Mouse (Mus musculus) adrenal gland, adult (tissue): ENCODE measurements at regions not wholly inside any gene's neighbourhood (a gene's known extent, or its start where the extent isn't known, plus 50 kb on each side); places are given as distances from the start of the nearest gene placed in this dataset.
A peak's percentile ranks its signal among the peaks of the same experiment; 100 is the strongest.

Experiments used
- DNase-seq, 2 experiments: peaks; one replicate each; pipeline ENCODE4 v3.0.0; 2022 to 2023; ENCODE audit warnings: low spot score in 1 of 2; ENCODE audit not compliant: inconsistent age in 2 of 2

DNA sequence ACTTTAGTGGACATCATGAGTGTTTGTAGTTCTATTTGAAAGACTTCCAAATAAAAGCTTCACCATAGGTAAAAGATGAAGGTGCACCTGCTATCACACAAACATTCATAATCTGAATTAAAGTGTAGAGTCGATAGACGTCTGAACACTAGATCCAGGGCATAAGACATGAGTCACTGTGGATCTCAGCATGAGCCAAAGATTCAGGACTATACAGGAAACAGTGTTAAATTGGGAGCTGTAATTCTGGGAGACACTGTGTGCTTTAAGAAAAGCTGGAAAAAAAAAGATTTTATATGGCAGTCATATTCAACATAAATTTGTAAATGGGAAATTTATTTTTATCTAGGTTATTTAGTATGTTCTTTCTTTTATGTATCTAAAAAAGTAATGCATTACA lies 160.5 kb downstream of the Pdha2 start:
- no peak for DNase-seq

DNA sequence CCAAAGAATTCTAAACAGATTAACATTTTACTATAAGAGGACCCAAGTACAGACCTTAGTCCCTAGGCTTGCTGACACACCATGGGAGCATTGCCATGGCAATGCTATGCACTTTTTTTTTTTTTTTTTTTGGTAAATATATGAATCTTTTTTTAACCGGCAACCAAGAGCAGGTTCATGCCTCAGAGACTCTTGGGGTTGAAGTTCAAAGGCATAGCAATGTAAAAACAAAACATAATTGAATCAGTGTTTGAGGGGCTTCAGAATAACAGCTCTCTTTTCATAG lies 197.9 kb downstream of the Pdha2 start:
- no peak for DNase-seq

DNA sequence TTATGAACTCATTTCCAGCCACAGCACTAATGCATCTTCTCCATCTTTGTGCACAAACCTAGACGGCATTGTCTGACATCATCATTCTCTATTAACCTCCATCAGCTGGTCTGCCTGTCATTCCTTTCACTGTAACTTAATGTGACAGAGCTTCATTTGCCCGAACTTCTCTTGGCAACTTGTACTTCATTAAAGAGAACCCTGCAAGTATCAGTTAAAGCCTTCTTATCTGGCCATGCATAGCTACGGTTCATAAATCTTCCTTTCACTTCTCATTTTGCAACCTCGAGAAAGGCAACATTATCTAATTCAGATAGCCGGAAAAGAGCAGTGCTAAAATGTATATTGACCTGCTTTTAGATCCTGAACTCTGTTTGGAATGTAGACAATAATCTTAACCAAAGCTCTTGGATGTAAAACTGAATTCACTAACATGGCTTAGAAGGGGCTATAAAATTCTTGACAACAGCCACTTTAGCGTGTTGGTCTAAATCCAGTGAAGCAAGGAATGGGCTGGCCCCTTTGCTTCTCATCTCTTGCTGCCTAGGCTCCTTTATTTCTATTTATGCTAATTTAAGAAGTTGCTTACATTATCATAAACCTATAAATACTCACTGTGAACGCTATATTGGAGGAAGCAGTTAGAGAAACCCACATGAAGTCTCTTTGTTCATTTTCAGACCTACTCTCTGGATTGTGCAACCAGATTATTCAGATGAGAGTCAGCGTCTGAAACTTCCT lies 198.5 kb downstream of the Pdha2 start:
- no peak for DNase-seq

DNA sequence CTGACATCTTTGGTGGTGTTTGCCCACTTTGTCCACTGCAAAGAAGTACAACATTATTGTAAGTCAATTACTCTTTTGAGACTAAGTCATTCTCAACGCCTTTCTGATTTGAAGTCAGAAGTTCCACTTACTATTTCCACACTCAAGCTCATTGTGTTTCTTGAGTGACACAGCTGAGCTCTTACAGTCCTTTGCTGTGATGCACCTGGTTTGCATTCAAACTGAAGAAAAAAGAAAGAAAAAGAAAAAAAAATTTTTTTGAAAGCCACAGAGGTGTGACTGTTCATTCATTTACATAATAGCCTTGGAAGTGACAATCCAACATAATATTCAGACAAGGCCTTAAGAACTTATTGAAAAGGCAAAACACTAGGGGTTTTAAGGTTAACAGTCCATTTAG lies 199.2 kb downstream of the Pdha2 start:
- no peak for DNase-seq

DNA sequence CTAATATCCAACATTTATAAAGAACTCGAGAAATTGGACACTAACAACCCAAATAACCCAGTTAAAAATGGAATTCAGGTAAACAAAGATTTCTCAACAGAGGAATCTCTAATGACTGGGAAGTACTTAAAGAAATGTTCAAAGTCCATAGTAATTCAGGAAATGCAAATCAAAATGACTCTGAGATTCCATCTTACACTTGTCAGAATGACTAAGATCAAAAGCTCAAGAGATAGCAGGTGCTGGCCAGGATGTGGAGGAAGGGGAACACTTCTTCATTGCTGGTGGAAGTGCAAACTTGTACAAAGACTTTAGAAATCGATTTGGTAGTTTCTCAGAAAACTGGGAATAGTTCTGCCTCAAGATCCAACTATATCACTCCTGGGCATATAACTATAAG lies 203.4 kb downstream of the Pdha2 start:
- DNase-seq, result no peak

DNA sequence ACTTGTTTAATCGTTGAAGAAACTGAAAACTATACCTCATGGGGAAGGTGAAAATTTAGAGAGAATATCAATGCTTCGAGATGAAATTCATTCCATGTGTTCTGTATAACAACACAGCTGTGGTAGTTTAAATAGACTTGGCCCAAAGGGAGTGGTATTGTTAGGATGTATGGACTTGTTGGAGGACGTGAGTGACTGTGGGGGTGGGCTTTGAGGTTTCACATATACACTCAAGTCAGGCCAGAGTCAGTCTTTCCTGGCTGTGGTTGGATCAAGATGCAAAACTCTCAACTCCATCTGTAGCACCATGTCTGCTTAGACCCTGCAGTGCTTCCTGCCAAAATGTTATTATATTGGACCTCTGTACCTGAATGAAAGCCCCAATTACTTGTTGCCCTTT lies 206.3 kb downstream of the Pdha2 start:
- DNase-seq, result no peak

DNA sequence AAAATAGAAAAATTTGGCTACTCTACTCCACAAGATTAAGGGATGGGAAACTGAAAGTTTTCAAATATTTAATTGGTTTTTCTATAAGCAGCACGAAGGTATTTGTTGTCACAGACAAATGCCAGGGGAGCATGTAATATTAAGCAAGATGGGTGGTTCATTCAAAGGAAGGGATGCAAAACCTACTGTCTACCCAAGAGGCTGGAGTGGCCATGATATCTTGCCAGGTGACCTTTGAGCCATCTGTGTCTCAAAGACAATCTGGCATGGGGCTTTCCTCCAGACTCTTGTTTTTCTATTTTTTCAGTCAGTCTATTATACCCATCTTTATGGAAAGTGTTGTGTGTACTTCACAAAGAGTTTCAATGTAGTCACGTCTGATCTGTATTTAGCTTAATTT lies 208.6 kb downstream of the Pdha2 start:
- no peak for DNase-seq

DNA sequence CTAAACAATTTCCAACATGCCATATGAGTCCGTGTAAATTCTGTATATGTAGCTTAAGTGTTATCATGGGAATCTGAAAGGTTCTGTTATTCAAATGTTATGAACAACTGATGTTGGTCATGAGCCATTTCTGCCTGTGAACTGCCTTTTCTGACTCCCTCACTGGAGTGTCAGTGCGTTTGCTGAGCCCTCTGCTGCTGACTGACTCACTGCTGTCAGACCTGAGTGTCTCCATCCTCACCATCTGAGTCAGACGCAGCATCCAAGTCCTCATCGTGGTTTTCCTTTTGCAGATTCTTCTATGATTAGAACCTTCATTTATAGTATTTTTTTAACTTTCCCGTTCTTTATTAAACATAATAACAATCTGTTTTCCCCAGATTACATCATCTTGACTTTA lies 223.9 kb downstream of the Pdha2 start:
- no peak for DNase-seq

DNA sequence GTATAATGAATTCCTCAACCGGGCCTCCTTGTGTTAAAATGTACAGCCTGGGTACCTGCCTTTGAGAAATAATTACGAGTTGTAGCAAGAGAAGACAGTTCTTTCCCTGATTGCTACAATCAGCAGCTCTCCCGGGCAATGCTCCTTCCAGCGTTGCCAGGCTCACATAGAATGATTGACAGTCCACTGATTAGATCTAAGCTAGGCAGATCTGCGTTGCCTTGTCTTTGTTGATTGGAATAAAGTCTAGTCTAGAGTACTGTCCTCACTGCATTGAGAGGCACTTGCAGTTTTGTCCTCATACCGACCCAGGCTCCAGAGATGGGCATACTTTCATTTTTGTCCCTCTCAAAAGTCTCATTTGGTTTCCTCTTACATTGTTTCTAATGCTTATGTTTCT lies 238.6 kb downstream of the Pdha2 start:
- no peak for DNase-seq

DNA sequence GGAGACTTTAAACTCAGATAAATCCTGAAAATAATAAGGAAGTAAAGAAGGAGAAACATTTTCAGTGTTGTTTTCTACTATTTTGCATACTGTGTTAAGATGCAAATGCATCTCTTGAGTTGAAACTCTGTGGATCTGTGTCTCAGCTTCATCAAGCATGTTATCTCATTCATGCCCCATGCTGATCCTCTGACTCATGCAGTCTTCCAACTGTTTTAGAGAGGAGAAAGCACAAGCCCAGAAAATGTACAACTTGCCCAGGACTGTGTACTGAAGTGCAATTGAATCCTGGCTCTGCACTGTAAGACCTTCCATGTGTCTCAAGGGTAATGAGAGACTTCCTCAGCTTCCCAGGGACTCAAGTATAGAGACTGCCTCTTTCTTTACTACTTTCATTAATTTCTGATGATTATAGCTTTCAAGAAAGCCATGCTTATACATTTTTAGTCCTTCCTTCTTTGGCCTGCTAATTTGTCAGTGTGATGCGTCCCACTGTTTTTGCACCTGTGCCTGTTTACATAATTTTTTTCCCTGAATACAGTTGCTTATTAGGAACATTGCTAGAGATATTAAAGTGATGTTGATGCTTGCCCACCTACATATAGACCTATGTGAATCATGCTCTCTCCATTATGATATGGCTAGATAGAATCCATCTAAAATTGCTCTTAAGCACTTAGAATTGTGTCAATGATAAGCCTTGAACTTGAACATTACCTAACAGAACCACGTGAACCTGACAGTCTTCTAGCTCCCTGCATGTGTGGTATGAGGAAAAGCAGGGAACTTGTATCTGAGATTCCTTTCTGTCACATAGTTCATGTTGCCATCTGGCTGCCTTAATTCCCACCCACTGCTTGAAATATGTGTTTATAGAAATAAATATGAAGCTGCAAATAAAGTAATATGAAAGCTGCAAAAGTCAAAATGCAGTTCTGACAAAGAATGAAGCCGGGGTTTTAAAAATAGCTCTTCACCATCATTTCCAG lies 242.0 kb downstream of the Pdha2 start:
- no peak for DNase-seq

DNA sequence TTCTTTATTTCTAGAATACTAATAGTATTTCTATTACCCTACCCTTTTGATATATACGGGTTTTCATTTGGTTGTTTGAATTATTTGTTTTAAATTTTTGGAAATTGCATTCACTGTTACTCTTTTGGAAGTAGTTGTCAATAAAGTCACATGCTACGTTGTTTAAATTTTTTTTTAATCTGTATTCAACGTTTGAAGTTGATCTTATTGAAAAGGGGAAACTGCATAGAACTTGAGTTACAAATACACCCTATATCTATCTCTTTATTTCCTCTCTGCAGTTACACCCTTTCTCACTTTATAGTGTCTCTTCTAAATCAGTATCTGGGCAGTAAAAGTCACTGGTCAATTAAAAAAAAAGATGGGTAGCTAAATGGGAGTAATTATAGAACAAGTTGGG lies 243.6 kb downstream of the Pdha2 start:
- DNase-seq, result no peak

DNA sequence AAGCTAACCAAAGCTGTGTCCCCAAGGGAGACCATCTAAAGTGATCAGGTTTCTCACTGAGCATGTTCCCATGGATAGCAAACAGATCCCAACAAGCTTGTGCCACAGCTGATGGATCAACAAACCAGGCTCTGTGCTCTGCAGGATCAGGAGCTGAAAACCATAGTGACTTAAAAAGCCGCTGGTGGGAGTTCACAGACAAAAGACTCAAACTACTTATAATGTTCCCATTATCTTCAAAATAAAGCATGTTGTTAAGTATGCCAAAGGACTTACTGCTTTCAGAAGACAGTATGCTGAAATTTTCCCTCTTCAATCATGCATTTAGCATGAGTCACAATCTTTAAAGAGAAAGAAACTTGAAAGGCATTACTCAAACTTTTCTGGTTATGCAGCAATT lies 254.5 kb downstream of the Pdha2 start:
- DNase-seq, result peak in 1 of 2 experiments; percentile 51

DNA sequence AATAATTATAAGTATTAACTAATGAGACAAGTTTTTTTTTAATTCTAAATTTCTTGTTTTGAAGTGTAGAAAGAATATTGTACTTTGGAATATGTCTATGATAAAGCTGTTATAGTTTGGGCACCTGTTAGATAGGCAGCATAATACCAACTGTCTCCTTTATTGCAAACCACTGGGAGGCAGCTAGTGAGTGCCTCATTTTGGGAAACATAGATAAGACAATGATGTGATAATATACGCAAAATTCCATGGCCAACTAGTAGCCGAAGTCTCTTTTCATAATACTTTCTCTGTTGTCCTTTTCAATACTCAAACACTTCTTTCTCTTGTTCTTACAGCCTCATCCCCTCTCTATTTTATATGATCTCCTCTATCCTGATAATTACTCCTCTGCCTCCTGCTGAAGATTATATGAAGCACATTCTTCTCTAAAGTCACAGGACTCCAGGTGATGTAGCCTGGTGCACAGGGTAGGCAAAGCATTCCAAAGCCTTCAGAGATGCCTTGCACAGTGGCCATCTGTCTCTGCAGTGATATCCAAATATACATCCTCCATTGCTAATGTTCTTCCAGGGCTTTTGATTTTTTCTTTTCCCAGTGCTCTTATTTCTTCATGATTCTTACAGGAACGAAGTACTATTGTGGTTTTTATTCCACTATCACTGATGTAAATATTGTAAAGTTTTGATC lies 259.9 kb downstream of the Pdha2 start:
- no peak for DNase-seq

DNA sequence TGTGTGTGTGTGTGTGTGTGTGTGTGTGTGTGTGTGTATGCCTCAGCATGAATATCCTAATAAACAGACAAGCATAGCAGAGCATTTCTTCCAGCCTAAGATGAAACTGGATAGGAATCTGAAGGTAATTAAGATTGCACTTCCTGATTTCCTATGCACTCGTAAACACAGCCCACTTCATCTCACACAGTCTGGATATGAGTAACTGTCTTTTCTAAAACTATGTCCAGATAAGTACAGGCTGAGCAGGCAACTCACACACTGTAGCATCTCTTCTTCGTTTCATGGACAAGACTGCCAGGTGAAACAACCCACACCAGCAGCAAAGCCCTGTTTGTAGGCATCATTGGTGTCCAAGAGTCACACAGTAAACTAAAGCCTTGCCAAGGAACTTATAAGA lies 261.1 kb downstream of the Pdha2 start:
- no peak for DNase-seq

DNA sequence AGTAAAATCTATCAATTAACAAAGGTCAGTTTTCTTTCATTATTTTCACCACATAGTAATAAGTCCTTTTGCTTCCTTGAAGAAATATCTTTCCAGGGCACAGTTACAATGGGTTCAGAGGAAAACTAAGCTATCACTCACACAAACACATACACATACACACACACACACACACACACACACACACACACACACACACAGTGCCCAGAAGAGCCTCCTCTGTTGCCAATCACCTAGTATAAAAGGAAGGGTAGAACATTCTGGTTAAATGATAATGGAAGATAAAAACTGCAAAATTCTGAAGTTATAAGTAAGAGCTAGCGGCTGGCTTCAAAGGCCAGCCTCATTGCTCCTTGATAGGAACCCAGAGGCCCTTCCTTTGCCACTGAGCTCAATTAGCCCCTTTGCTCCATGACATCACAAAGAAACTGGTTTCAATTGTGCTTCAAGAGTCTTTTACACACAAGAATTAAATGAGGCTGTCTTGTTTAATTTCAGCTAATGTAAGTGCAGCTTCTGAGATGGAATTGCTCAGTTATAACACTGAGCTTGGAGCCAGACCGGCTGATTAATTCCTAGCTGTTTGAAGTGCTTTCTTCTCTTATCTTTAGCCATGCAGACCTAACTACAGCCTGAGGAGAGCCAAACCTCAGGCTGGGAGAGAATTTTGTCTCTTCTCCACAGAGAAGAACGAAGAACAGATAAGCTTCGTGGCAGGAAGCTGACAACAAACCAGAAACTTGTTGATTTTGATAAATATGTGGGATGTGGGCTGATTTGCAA lies 262.1 kb downstream of the Pdha2 start:
- peak in 1 of 2 experiments; percentile 29 for DNase-seq

DNA sequence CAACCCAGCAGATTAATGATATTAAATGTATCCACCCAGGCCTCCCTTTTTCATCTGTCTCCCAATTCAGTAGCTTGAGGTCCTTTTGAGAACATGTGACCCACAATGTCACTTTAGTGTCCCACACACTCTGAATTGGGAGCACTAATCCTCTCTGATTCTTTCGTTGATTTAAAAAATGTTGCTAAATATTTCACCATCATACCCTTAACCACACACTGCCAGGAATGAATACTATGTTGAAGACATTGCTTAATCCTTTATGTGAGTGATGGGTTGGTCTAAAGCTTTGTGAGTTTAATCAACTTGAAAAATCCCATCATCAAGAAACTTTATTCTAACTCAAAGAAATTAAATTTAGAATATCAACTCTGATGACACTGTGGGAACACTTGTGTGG lies 269.7 kb downstream of the Pdha2 start:
- DNase-seq, result no peak

DNA sequence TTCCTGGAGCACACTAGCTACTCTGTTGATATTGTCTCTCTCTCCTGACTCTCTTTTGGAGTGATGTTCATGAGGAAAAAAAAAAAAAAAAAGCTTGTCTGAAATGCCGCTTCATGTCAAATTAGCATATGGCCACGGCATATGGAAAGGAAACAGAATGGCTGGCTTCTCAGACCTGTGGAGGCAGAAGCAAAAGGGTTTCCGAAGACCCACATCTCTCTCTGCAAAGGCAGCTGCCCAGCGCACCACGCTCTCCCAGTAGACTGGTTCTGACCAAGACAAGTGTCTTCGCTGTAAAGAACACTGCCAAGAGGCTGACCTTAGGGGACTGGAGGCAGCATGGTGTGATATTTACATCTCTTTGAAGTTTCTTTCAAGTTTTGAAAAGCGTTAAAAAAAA lies 270.3 kb downstream of the Pdha2 start:
- DNase-seq, result peak in 1 of 2 experiments; percentile 28

DNA sequence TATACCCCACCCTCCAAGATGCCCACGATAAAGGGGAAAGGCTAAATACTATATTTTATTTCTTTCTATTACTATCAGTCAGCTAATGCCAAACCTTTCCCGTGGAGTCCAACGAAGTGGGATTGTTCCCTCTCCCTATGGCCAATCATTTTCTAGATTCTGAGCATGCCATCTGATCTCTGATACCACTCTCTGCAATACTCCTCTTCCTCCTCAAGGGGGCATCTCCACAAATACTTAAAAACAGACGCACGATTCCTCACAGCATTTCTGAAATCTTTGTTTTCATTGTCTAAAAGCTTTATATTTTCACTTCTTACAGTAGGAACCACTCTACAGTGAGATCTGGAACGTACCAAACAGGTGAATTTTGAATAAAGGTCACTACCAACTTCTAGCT lies 270.8 kb downstream of the Pdha2 start:
- no peak for DNase-seq

DNA sequence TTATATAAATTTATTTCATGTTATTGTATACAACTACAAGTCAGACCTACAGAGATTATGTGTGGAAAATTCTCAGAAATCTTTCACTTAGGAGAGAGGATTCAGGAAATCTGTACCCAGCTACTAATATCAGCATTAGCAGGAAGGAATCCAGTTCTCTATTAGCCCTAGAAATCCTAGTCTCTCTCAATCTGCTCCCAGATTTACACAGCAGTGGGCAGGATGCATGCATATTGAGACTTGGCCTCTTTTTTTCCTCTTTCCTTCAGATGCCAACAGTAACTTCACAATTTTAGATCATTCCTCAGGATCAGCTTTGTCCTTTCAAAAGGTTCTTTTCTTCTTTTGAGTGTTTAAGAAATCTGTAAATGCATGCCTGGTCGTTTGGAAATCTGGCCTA lies 279.0 kb downstream of the Pdha2 start:
- DNase-seq, result no peak

DNA sequence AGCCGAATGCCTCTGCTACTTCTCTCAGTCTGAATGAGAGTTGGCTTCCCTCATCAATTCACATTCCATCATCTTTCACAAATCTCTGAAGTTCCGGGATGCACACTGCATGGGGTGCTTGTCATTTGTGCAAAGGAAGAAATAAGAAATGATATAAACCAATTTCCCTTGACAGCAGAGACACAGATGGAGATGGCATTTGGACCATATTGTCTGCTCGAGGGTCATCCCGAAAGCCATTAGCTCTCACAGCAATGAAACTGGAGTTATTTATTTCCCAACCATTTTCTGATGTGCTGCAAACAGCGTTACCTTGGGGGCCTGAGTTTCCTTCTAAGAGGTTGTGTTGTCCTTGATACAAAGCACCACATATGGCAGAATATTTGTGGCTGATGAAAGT lies 285.5 kb downstream of the Pdha2 start:
- DNase-seq, result no peak

DNA sequence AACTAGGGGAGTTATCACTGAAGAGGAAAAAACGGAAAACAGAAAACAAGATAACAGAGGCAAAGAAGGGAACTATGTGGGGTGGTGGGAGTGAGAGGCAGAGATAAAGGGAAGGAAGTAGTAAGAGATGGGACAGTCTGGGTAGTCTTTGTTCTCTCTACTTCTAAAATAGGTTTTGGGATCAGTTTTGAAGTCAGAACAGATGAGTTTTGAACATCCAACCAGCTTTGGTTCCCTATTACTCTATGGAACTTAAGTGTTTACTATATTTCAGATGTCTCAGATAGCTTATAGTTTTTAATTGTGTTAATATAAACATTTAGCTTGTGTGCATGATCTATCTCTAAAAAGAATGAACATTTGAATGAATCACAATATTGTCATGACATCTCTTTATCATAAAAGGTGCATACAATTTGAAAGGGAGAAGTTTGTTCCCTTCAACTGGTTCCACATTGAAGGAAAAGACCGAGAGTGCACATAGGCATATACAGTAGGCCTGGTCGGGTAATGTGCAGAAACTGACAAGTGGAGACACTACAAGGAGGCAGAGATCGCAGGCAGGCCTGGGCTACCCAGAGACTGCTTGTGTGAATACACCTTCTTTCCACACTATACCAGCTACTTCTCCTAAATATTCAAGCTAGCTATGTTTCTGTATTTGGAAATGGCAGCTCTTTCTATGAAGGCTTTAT lies 335.8 kb downstream of the Pdha2 start:
- no peak for DNase-seq
